Mouse (Mus musculus): ENCODE measurements around the gene Vezf1. TPM values are rescaled to one million over a fixed set of nuclear protein-coding genes. Genes with fewer than 3 reads are reported as not detected.

The Vezf1 gene
- polyA plus RNA-seq, 1 experiment from 2014 or later = 50.6 TPM

DNA sequence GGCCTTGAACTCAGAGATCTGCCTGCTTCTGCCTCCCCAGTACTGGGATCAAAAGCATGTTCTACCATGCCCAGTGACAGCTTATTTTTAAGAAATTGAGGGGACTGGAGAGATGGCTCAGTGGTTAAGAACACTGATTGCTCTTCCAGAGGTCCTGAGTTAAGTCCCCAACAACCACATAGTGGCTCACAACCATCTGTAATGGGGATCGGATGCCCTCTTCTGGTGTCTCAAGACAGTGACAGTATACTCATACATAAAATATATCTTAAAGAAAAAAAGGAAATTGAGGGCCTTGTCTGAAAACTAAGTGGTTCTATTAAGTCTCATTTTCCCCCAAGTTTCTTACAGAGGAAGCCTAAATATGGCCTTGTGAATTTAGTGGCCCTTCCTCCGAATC is 10.3 kb upstream of the Vezf1 start:
- H3K27me3 ChIP-seq (replicated peaks) = no peaks in the 10 kb centered on the region
- H3K9me3 ChIP-seq = no peaks in the 10 kb centered on the region
- peaks cover under 1% of the 10 kb centered on the region; the same call in 1 of the 2 replicates for H3K4me1 ChIP-seq
- WGBS = 87% methylated on average over 2 of the region's 2 CpGs
- H3K4me2 ChIP-seq = no peak overlapping the region
- H3K36me3 ChIP-seq (replicated peaks) = no peaks in the 10 kb centered on the region; the same call in 1 of the 2 replicates
- no peak for ATAC-seq (replicated peaks)
- H3K9ac ChIP-seq = no peak overlapping the region
- H3K27ac ChIP-seq = no peak overlapping the region
- H3K4me3 ChIP-seq = no peak overlapping the region

GRCm38 (mm10) chr11:88059141-88059540 is 8.9 kb upstream of the Vezf1 start:
- H3K27ac ChIP-seq = no peak overlapping the region
- no peaks in the 10 kb centered on the region for H3K27me3 ChIP-seq (replicated peaks)
- no peak overlapping the region for H3K9ac ChIP-seq
- WGBS = 38% methylated on average over 2 of the region's 2 CpGs
- ATAC-seq (replicated peaks) = peak; percentile 77
- H3K4me1 ChIP-seq = no peaks in the 10 kb centered on the region
- no peak overlapping the region for H3K4me3 ChIP-seq
- no peaks in the 10 kb centered on the region for H3K9me3 ChIP-seq
- no peak overlapping the region for H3K4me2 ChIP-seq
- no peaks in the 10 kb centered on the region for H3K36me3 ChIP-seq (replicated peaks)

- Histone ChIP-seq H3K4me3 (no peak overlapping the region), H3K27me3 (replicated peaks) (no peaks in the 10 kb centered on the region), H3K36me3 (replicated peaks) (no peaks in the 10 kb centered on the region), H3K4me2 (no peak overlapping the region), H3K4me1 (peaks cover 4% of the 10 kb centered on the region), H3K9ac (no peak overlapping the region), H3K27ac (no peak overlapping the region), H3K9me3 (no peaks in the 10 kb centered on the region)
- ATAC-seq (replicated peaks) = no peak
- 85% methylated on average over 2 of the region's 2 CpGs for WGBS
Observed at GRCm38 (mm10) chr11:88061892-88062625, 6.0 kb upstream of the Vezf1 start.

- no peak for ATAC-seq (replicated peaks)
- Histone ChIP-seq H3K4me3 (no peak overlapping the region), H3K4me2 (no peak overlapping the region), H3K36me3 (replicated peaks) (no peaks in the 10 kb centered on the region), H3K27ac (no peak overlapping the region), H3K4me1 (peaks cover 22% of the 10 kb centered on the region), H3K27me3 (replicated peaks) (no peaks in the 10 kb centered on the region), H3K9me3 (no peaks in the 10 kb centered on the region), H3K9ac (no peak overlapping the region)
Observed at GRCm38 (mm10) chr11:88065732-88066131, 2.3 kb upstream of the Vezf1 start.

DNA sequence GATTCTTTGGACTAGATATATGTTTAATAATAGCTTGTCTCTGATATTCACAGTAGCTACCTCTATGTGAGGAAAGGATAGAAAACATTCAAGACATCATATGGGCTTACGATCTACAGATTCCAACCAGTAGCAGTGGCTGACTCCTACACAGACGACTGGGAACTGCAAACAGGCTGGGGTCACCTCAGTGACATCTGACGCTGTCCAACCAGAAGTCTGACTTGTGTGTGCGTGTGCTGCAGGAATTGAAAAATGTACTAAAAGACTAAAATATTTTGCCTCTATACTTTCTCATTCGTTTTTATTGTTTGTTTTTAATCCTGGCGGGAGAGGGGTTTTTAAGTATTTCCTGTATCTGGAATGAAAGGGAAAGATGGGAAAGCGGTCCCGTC is 891 bp upstream of the Vezf1 start:
- Histone ChIP-seq H3K27ac (peak overlapping the region; percentile 100), H3K9me3 (no peaks in the 10 kb centered on the region), H3K27me3 (replicated peaks) (no peaks in the 10 kb centered on the region), H3K4me1 (peaks cover 36% of the 10 kb centered on the region), H3K9ac (peak overlapping the region; percentile 96), H3K4me3 (peak overlapping the region; percentile 89), H3K36me3 (replicated peaks) (no peaks in the 10 kb centered on the region), H3K4me2 (peak overlapping the region; percentile 86)
- WGBS = 1% methylated on average over 8 of the region's 8 CpGs
- no peak for ATAC-seq (replicated peaks)

DNA sequence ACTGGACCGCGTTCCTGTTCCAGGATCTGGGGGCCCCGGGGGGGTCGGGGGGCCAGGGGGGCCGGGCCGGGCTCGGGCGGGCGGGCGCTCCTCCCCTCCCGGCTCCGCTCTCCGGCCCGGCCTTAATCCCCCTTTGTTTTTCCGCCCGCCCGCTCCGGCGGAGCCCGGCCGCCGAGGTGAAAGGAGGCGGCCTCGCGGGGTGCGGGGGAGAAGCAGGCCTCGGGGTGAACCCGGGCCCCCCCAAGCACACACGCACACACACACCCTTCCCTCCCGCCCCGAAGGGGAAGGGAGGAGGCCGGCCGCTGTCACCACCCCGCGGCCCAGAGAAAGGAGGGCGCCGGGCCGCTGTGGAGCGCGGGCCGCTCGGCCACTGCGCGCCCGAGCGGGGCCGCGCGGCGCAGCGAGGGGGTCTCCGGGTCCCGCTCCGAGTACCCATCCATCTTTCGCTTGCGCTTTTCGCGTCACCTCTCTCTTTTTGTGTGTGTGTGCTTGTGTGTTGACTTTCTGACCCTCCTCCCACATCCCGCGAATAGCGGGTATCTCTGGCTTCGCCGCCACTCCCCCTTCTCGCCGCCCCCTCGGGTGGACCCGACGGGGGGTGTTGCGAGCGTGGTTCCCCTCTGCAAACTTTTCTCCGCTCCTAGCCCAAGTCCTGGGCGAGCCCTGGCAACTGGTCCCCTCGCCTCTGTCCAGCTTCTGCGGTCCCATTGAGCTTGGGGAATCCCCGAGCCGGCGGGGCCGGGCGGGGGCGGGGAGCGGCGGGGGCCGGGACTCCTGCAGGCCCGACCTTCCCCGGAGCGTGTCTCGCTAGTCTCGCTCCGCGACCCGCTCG is 549 bp downstream of the Vezf1 start:
- WGBS = under 1% methylated on average over 79 of the region's 92 CpGs
- peak; percentile 77 for ATAC-seq (replicated peaks)
- H3K4me1 ChIP-seq = peaks cover 50% of the 10 kb centered on the region

DNA sequence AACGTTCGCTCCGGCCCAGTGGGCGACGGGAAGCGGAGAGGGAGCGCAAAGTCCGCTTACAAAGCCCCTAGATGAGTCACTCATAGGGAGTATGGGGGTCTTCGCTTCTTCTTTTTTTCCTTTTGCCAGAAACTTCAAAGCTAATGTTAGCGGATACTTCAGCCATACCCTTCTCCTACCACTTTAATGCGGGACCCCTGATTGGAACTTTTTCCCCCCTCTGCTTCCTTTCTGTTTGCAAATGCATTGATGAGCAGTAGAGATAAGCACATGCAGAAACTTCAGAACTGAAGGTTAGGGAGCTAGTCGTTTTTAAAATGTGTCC is 1.1 kb downstream of the Vezf1 start:
- peak overlapping the region; percentile 89 for H3K4me3 ChIP-seq
- no peaks in the 10 kb centered on the region for H3K36me3 ChIP-seq (replicated peaks)
- peak overlapping the region; percentile 100 for H3K27ac ChIP-seq
- H3K4me2 ChIP-seq = peak overlapping the region; percentile 86
- ATAC-seq (replicated peaks) = no peak
- H3K27me3 ChIP-seq (replicated peaks) = no peaks in the 10 kb centered on the region
- peaks cover 52% of the 10 kb centered on the region for H3K4me1 ChIP-seq
- under 1% methylated on average over 12 of the region's 12 CpGs for WGBS
- peak overlapping the region; percentile 96 for H3K9ac ChIP-seq
- H3K9me3 ChIP-seq = no peaks in the 10 kb centered on the region

More for the DNA sequence above, 549 bp downstream of the Vezf1 start:
- H3K9ac ChIP-seq = peak overlapping the region; percentile 96
- peak overlapping the region; percentile 100 for H3K27ac ChIP-seq
- H3K4me2 ChIP-seq = peak overlapping the region; percentile 86
- no peaks in the 10 kb centered on the region for H3K27me3 ChIP-seq (replicated peaks)
- H3K9me3 ChIP-seq = no peaks in the 10 kb centered on the region
- no peaks in the 10 kb centered on the region for H3K36me3 ChIP-seq (replicated peaks)
- peak overlapping the region; percentile 89 for H3K4me3 ChIP-seq

DNA sequence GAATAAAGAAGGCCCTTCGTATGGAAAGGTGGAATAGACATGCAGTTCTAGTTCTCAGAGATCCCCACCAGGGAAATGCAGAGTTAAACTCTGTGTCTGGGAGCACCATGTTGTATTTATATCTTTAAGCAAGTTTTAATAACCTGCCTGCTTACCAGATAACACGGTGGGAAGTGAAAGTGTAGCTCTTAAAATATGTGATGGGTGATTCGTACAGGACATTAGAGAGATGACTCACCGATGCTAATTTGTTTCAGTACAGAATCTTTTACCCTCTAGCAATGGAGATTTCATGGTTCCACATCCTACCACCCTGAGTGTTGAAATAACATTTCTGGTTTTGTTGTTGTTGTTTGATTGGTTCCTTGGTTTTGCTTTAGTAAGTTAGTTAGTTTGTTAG is 2.3 kb downstream of the Vezf1 start:
- peaks cover 62% of the 10 kb centered on the region for H3K4me1 ChIP-seq
- no peaks in the 10 kb centered on the region for H3K9me3 ChIP-seq
- WGBS = 15% methylated on average over 4 of the region's 4 CpGs
- ATAC-seq (replicated peaks) = no peak
- H3K9ac ChIP-seq = 0 out of 2 replicates have a peak overlapping the region, but pooled peaks have one; percentile 1
- peak overlapping the region; percentile 86 for H3K4me2 ChIP-seq
- 0 out of 2 replicates have a peak, but pooled peaks cover 3% of the 10 kb centered on the region for H3K36me3 ChIP-seq (replicated peaks)
- no peaks in the 10 kb centered on the region for H3K27me3 ChIP-seq (replicated peaks)
- H3K4me3 ChIP-seq = peak overlapping the region; percentile 89
- H3K27ac ChIP-seq = no peak overlapping the region

DNA sequence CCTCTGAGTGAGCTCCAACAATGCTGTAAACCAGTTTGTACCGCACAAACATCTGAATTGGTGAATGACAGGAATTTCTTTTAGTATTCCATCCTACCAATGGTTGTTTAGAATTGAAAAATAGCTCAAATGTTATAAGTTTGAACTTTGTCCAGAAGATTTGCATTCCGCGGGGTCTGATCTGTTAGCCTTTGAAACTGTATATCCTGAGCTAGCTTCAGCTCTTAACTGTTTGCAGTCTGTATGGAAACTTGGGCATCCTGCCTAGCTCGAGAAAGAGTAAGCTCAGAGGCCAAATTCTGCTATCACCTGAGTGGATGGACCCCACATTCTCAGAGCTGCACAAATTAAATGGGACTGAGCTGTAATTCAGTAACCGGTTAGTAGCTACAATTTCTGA is 3.0 kb downstream of the Vezf1 start:
- Histone ChIP-seq H3K4me3 (peak overlapping the region; percentile 89; the same call in 1 of the 2 replicates), H3K9ac (0 out of 2 replicates have a peak overlapping the region, but pooled peaks have one; percentile 1), H3K27ac (no peak overlapping the region), H3K4me2 (peak overlapping the region; percentile 86), H3K9me3 (no peaks in the 10 kb centered on the region), H3K27me3 (replicated peaks) (no peaks in the 10 kb centered on the region), H3K4me1 (peaks cover 66% of the 10 kb centered on the region), H3K36me3 (replicated peaks) (peaks cover 5% of the 10 kb centered on the region; the same call in 1 of the 2 replicates)
- no peak for ATAC-seq (replicated peaks)
- 27% methylated on average over 5 of the region's 5 CpGs for WGBS

GRCm38 (mm10) chr11:88073343-88073875 is 5.3 kb downstream of the Vezf1 start:
- Histone ChIP-seq H3K4me3 (no peak overlapping the region), H3K9me3 (no peaks in the 10 kb centered on the region), H3K27ac (no peak overlapping the region), H3K4me2 (no peak overlapping the region), H3K4me1 (peaks cover 60% of the 10 kb centered on the region), H3K9ac (no peak overlapping the region), H3K27me3 (replicated peaks) (no peaks in the 10 kb centered on the region), H3K36me3 (replicated peaks) (peaks cover 13% of the 10 kb centered on the region; the same call in 1 of the 2 replicates)
- ATAC-seq (replicated peaks) = no peak
- 87% methylated on average over 14 of the region's 14 CpGs for WGBS

- peaks cover 45% of the 10 kb centered on the region for H3K4me1 ChIP-seq
- no peak overlapping the region for H3K9ac ChIP-seq
- no peak for ATAC-seq (replicated peaks)
- H3K9me3 ChIP-seq = no peaks in the 10 kb centered on the region
- WGBS = 26% methylated on average over 1 of the region's 1 CpGs
- peaks cover 35% of the 10 kb centered on the region; the same call in 1 of the 2 replicates for H3K36me3 ChIP-seq (replicated peaks)
- H3K4me2 ChIP-seq = no peak overlapping the region
- H3K4me3 ChIP-seq = no peak overlapping the region
- H3K27ac ChIP-seq = no peak overlapping the region
- H3K27me3 ChIP-seq (replicated peaks) = no peaks in the 10 kb centered on the region
Observed at GRCm38 (mm10) chr11:88075701-88076100, 7.6 kb downstream of the Vezf1 start.

DNA sequence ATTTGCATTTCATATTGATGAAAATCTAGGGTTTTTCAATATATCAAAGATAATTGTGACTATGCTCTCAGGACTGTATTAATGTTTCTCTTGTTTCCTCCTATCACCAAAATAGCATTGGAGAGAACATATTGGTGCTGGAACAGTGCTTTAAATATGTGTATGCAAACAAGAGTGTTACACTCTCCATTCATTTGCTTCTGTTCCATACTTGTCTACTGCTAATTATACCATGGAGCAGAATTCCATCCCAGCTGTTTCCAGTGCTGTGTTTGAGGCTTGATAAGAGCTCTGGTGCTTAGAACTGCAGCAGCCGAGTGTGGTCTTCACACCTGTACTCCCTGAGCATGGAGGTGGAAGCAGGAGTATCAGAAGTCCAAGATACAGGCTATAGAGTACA is 8.3 kb downstream of the Vezf1 start:
- H3K4me2 ChIP-seq = no peak overlapping the region
- WGBS = 83% methylated on average over 1 of the region's 1 CpGs
- peaks cover 37% of the 10 kb centered on the region; the same call in 1 of the 2 replicates for H3K36me3 ChIP-seq (replicated peaks)
- ATAC-seq (replicated peaks) = no peak
- no peak overlapping the region for H3K27ac ChIP-seq
- peaks cover 38% of the 10 kb centered on the region for H3K4me1 ChIP-seq
- no peak overlapping the region for H3K4me3 ChIP-seq
- no peaks in the 10 kb centered on the region for H3K9me3 ChIP-seq
- H3K9ac ChIP-seq = no peak overlapping the region
- no peaks in the 10 kb centered on the region for H3K27me3 ChIP-seq (replicated peaks)

Measured in midbrain, embryonic 15.5 days (tissue).